Mouse (Mus musculus): ENCODE data around the gene Tor4a.

The Tor4a gene

DNA sequence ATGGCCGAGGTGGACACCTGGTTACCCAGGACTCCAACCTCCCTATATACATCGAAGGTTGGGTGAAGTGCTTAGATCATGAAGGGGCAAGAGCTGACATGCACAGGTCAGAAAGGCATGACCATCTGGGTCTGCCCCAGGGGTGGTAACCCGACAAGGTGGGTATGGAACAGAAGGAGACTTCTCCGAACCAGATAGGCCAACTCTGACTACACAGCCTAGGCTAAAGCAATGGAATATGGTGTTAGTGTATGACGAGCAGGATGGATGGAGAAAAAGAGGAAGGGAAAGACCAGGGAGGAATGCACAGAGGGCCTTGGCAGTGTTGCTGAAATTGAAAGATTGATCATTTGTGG lies 10.1 kb downstream of the Tor4a start:
- DNase-seq (ENCODE audit: low spot score): no peak

DNA sequence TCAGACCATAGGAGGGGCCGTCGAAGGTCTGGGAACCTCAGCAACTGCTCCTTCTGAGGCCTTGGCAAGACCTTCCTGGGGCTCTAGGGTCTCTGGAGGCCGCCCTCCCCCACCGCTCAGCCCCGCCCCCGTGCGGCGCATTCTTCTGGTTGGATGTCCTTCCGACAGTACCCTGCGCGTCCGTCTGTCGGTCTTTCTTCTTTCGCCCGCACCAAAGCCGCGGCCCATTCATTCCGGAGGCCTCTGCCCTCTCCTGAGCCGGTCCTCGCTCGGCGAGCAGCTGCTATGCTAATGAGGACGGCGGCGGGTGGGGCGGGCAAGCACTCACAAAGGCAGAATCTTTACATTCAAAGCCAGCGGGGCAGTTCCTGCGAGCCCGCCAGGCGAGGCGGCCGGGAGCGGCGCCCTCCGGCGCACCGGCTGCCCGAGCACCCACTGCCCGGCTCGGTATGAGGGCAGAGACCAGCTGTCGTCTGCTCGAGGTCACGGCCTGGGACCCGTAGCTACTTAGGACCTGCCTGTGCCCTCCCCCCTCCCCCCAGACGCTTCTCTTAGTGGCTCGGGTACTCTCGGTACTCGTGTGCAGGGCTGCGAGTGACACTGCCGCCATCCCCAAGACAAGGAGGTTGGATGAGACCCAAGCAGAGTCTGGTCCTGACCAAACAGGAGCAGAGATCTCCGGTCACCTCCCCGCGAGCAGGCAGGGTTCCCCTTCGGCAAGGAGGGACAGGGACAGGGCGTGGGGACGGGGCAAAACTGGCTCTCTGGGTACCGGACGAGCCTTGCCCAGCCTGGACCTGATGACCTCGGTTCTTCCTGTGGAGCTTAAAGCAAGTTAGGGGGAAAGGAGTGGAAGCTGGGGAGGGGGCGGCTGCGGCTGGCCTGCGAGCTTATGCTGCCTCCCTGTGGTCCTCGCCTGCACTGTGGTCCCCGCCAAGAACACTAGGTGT lies 10.8 kb downstream of the Tor4a start:
- DNase-seq (ENCODE audit: low spot score): peak; percentile 90

DNA sequence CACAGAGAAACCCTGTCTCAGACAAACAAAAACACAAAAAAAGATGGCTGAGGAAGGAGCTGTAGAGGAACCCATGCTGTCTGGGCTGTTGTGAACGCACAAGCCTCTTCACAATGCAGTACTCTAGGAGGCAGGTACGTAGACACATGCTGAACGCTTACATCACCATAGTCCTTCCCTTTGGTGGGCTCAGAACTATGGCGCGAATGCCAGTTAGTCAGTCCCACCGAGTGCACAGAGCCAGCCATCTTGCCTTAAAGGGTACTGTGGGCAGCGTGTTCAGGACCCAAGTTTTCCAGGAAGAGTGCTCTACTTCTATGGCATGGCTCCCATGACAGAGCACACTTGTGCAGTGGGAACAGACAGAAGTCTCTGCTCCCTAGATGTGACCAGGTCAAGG lies 12.2 kb downstream of the Tor4a start:
- DNase-seq (ENCODE audit: low spot score): no peak

DNA sequence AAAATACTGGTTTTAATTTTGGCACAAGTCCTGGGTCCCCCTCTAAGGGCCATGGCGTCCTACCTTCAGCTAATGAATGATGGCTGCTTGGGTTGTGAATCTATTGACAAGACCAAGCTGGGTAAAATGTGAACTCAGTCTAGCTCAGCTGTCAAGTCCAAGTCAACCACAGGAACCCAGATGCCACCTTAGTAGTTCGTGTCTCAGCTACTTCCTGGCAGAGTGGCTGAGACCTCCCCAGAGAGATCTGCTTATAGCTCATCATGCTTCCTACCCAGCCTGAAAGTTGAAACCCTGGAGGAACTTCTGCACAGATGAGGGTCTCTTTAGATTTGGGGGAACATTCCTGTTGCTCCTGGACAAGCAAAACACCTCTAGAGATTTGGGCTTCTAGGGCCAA lies 13.3 kb downstream of the Tor4a start:
- DNase-seq (ENCODE audit: low spot score): no peak

DNA sequence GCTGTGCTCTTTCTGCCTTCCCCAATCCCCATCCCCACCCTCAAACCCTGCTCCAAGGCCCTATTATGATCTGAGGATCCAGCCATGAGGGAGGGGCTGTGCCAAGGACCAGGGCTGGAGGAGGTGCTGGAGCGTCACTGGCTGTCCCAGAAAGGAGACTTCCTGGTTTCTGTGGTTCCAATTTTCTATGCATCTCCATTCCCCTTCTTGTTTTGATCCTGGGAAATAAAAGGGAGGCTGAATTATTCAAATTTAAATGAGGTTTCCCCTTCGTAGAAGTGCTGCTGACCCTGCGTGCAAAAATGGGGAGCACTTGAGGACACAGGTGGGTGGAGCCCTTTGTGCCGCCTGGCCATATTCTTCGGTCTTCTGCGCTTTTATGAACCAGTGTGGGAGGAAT lies 14.0 kb downstream of the Tor4a start:
- DNase-seq (ENCODE audit: low spot score): peak; percentile 32

DNA sequence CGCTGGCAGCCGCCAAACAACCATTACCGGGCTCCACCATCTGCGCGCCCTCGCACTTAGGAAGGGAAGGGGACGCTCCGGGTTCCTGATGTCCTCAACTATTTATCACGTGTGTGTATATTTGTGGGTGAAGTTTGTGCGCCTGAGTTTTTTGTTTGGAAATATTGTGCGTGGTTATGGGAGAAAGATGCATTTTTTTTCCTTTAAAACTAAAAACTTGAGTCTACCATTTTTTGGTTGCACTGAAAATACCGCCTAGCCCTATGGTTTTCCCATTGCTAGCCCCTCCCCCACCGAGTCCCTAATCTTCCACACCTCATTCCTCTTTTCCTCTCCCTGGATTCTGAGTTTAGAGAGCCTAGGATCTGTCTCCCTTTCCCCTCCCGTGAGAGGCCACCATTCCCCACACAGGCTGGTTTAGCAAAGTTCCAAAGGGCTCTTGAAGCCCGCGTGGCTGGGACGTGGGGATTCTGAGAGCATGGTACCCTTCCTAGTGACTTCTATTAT lies 14.7 kb downstream of the Tor4a start:
- DNase-seq (ENCODE audit: low spot score): peak; percentile 48

DNA sequence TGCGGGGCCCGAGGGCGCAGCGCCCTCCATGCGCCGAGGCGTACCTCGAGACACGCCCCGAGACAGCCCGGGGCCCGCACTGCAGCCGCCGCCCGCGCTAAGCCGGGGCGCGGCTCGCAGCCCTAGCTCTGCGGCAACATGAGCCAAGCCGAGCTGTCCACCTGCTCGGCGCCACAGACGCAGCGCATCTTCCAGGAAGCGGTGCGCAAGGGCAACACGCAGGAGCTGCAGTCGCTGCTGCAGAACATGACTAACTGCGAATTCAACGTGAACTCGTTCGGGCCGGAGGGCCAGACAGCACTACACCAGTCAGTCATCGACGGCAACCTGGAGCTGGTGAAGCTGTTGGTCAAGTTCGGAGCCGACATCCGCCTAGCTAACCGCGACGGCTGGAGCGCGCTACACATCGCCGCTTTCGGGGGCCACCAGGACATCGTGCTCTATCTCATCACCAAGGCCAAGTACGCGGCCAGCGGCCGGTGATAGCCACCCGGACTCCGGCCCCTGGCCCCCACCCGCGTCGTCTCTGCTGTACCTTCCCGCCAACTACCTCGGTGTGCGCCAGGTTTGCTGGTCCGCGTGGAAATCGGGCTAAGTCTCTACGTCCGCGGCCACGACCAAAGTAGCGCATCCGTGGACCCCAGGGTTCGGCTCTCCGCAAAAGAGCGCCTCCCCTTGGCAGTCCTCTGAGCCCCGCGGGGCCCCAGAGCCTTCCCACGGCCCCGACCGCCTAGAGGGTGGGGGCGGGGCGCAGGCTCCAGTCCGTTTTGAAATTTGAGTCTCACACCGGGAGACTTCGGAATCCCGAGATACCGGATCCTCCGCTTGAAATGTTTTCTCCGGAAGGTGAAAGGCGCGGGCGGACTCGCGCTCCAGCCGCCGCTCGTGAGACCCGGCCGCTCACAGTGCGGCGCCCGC lies 15.5 kb downstream of the Tor4a start:
- peak; percentile 74 for DNase-seq (ENCODE audit: low spot score)

DNA sequence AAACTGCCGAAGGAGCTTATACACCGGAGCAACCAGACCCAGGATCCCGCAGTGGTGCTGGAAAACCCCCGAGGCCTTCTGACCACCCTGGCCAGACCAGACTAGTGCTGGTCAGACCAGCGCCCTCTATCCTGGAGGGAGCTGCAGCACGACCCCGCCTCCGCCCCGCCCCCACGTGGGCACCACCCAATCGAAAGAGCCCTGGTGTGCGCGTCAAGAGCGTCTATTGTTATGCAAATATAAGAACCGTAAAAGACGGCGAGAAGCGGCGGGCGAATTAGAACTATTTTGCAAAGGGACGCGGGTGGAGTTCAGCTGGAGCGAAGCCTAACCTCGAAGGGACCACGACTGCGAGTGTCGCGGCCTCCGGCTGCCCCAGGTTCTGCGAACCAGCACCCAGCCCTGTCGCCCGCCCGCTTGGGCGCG lies 16.2 kb downstream of the Tor4a start, which contains the start of gene Nrarp:
Gene Nrarp (plus strand): TSS at position 281 of the 426 bp plus-strand sequence.
- DNase-seq (ENCODE audit: low spot score): peak; percentile 94

DNA sequence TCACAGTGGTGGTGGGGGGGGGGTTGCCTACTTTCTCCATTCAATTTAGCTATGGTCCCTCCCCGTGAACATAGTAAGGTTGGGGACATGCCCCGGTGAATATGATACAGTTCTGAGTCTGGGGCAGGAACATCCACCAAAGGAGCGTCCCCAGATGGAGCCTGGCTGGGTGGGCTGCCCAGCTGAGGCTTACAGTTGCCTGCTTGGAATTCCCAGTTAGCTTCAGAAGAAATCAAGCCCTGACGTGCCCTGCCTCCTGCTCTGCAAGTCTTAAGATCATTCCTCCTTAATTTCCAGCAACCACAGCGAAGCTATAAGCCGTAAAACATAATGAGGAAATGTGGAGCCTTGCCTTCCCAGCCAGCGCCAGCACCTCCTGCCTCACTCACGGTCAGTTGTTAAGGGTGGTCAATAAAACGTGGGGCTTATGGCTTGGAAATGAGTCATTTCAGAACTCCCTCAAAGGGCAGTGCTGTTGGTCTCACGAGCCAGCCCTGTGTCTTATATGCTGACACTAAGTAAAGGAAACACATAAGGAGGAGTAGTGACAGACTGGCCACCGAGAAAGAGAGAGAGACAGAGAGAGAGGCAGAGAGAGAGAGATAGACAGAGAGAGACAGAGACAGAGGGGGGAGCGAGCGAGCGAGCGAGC lies 17.0 kb downstream of the Tor4a start:
- DNase-seq (ENCODE audit: low spot score): peak; percentile 23

DNA sequence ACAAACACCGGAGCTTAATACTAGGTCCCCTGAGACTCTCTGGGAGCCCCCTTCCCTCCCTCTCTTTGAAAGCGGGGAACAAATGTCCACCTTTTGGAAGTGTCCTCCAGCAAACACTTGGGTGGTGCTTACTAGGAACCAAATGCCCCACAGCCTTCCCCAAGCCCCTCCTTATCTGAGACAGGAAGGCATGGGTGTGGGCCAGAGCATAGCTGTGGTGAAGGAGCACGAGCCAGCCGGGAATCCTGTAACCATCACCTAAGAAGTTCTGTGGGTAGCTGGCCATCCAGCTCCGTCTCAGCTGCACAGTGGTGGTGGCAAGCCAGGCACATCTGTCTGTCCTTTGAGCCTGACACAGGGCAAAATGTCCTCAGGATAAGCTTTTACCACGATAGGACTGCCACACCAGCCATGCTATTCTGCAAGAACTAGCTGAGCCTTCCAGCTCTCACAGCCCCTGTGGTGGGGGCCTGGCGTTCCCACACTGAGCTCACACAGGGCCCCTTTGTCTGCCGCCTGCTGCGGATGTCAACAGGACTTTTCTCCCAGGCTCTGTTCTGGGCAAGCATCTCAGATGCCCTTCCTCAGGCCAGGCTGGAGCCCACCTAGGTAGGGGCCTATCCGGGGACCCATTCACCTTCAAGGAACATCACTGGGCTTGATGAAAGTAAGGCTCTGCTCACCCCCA lies 18.3 kb downstream of the Tor4a start:
- peak; percentile 27 for DNase-seq (ENCODE audit: low spot score)

DNA sequence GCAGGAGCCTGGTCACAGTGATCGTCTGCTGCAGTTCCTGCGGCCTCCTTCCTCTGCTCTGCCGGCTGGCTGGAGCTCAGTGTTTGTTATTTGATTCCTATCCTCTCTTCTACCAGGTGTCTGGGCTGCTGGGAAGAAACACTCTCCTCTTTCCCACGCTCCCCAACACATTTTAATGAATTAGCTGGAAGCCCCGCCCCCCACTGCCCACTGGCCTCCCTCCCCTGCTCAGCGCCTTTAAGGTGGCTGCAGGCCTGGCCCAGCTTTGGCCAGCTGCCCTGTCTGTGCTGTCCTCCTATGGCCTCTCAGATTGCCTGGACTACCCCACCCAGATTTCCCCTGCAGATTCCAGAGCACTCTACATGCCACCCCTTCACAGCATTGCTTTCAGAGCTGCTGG lies 19.0 kb downstream of the Tor4a start:
- DNase-seq (ENCODE audit: low spot score): peak; percentile 76

DNA sequence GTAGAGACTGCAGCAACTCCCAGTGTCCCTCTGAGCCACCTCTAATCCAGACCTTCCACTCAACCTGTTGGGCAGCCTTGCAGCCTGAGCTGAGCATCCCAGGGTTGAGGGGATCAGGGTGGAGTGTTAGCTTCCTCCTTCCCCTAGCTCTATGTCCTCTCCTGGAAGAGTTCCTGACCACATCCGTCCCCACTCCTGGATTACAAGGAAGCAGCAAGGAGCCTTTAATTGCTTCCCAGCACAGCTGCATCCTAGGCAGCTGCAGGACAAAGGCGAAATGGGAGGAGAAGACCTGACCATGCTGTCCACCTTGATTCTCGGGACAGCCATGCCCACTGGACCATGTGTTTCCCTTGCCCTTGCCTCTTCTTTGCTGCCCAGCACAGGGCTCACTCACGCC lies 19.6 kb downstream of the Tor4a start:
- DNase-seq (ENCODE audit: low spot score): no peak

DNA sequence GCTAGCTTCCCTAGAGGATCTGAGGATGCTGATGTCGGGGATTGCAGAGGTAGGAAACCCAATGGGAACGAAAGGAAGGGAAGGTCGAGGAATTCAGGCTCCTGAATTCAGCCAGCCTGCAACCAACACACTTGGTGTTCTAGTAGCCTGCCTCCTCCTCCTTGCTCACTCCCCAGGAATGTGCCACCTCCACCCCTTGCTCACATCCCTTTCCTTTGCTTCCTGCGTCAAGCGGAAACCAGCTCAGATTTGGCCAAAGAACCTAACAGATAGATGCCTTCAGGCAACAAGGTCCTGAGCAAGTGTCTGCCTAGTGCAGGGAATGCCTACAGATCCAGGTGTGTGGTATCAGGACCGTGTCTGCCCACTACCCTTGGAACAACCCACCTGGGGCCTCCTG lies 20.1 kb downstream of the Tor4a start:
- DNase-seq (ENCODE audit: low spot score): no peak

DNA sequence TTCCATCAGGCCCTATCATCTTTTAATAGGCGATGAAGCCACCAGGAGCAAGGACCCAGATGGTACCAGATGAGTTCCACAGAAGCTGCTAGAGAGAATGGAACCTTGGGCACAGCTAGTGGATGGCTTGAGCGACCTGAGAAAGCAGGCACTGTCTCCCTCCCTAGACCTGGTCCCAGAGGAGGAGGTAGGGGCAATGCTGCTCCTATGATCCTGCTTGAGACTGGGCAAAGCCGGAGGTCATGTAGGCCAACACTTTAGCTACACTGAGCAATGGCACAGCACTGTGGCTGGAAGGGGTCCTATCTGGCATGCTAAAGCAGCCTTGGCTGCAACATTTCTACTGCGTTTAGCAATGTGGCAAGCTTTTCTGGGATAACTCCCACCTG lies 21.0 kb downstream of the Tor4a start:
- no peak for DNase-seq (ENCODE audit: low spot score)

DNA sequence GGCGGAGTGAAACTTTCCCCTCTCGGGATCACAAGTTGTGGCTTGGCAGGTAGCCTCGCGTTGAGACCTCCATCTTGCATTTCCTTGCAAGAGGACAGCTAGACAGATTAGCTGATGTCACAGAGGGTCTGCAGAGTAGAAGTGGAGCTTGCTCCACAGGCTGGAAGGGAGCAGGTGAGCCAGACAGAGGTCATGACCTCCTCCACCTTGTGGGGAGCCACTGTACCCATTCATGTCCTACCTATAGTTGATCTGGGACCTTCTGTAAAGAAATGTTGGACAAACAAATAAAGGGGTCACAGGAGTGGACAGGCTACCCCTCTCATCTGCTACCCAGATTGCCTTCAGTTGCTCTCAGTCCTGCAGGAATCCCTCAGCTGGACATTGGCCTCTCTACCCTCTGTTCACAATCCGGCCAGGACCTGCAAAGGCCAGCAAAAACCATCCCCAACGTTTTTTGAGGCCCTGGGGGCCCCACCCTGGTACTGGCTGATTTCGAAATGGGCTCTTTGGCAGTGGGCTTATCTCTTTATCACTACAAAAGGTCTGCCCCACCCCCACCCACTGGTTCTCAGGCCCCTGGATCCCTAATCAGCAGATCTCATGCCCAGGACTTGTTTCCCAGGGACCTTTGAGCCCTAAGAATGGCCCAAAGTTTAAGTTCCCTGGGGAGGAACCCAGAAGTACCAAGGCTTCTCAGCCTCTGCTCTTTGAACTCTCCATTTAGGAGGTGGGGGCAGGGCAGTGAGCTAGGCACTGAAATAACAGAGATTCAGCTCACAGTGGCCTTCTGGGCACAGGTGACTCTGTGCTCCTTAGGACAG lies 21.6 kb downstream of the Tor4a start:
- no peak for DNase-seq (ENCODE audit: low spot score)

DNA sequence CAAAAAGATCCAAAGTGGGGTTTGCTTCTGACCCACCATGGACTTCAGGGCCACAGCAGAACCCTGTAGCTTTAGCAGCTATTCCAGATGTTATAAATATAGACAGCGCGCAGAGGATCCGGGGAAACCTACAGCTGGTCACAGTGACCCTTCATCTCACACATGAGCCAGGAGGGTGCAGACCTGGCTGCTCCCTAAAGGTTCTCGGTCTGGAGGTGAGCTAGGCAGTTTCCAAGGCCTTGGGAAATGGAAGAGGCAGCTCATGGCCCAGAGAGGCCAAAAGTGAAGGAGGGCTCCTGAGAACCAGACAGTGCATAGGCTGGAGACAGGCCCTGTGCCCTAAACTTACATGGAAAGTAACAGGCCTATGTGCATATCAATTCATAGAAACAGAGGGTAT lies 22.9 kb downstream of the Tor4a start:
- no peak for DNase-seq (ENCODE audit: low spot score)

DNA sequence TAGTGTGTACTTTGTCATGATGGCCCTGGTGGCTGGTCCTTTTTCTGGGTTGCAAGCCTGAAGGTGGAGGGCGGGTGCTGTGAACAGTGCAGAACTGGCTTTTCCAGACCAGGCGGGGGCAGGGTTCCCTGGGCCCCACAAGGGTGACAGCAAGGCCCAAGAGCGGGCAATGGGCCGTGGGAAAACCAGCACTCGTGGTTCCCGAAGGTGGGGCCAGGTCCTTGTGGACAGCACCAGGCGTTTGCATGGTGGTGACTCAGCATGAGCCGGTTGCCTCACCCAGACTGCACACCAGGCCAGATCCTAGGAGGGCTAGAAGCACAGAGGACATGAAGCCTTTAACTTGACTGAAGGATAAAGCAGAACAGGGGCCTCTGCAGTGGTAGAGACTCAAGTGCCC lies 24.1 kb downstream of the Tor4a start:
- no peak for DNase-seq (ENCODE audit: low spot score)

DNA sequence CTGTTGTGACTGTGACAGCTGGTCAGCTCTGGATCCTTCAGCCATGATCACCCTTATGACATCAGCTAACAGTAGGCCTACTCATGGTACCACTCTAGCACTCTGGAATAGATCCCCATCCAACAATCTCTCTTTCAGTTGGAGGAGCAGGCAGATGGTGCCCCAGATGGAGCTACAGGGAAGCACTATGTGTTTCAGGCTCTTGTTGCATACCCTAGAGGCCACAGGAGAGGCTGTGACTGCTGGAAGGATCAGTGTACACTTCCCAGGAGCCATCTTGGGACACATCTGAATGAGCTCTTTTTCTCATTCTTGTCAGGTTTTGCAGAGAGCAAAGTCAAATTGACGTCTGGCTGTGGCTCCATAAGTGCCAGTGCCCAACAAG lies 24.9 kb downstream of the Tor4a start:
- DNase-seq (ENCODE audit: low spot score): no peak

DNA sequence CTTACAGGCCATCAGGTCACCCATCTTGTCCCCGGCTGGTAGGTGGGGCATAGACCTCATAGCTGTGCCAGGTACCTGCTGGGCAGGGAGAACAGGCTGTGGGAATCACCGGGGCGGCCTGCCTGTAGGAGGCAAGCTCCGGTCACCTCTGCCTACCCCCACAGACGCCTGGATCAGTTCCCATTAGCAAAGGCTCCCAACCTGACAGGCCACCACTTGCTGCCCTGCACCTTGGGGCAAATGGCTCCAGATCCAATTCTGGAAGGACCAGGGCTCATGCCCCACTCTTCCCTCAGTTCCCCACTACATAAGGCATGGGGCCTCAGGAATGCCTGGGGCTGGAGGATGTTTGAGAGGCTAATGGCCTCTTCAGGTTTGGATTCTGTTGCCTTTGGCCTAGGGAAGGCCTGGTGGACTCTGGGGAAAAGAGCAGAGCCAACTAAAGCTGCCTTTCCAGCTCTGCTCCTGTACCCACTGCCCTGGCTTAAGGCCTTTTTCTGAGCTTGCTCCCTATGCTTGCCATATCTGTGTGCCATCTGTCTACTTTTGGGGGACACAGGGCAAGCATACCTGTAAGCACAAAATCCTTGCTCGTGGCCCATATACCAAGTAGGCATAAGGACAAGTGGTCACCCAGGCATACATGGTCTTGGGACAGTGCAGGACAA lies 25.5 kb downstream of the Tor4a start:
- DNase-seq (ENCODE audit: low spot score): no peak

Measured in embryo, embryonic 10 days (tissue).